Mouse (Mus musculus) stomach, postnatal 0 days (tissue): ENCODE results near the gene Cacna1b.

Experiments
- CTCF ChIP-seq: IDR thresholded peaks from 2 replicates; pipeline ENCODE4 v1.5.1; 2016; ENCODE audit warnings: antibody characterized with exemption, low read depth, mild to moderate bottlenecking, moderate library complexity
- EP300 ChIP-seq: optimal IDR thresholded peaks from 2 replicates; pipeline ENCODE3; 2016; ENCODE audit warnings: antibody characterized with exemption

DNA sequence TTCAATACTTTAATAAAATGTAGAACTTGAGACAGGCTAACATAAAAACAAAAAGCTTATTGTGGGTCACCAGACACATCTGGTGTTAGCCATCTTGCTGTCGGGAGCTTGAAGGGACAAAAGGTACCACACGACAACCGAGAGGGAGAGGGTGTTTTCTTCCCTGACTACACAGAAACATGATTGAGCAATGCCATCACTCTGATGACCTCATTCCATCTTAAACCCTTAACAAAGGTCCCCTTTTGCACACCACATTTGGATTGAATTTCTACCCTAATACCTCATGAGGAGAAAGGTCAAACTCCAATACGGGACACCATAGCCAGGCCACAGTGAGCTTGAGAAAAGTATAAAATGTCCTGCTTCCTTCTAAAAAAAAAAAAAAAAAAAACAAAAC, 24.3 kb upstream of the Cacna1b start:
- TF ChIP-seq CTCF (no peak), EP300 (no peak)
